Mouse (Mus musculus) adrenal gland, adult 18-20 months (tissue): Measurements from ENCODE around the gene Sdk1. TPM values are rescaled to one million over a fixed set of nuclear protein-coding genes. Genes with fewer than 3 reads are reported as not detected.

ENCODE experiments used
- DNase-seq, 2 experiments: peaks; one replicate each; pipeline ENCODE4 v3.0.0; 2021 to 2022; ENCODE audit warnings: low spot score in 2 of 2
- total RNA-seq, 2 experiments: library from RNA; stranded (reverse); gene quantifications; 1 replicate in 1 of 2; 2 replicates in 1 of 2; pipeline ENCODE4 v1.2.3; 2021

Gene Sdk1
- total RNA-seq, 2 experiments from 2014 or later, result 6.7 to 11.7 TPM

DNA sequence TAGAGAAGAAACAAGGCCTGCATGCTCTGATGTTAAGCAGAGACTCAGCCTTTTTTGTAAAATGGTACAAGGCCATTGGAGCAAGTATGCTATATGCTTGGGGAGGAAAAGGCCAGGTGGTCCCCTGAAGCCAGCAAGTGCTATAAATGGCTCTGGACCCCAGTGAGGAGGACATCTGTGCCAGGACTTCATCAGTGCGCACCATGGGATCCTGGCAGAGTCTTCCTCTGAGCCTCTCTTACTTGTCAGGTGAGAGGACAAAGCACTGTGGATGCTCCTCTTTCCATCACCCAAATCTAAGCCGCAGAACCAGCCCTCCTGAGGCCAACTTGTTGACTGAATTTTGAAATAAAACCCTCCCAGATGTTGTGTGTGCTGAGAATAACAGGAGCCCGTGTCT, 839.8 kb downstream of the Sdk1 start:
- no peak for DNase-seq

- DNase-seq, result no peak
Measured at GRCm38 (mm10) chr5:142096377-142096841, 855.1 kb downstream of the Sdk1 start.

GRCm38 (mm10) chr5:142100176-142100575, 858.9 kb downstream of the Sdk1 start:
- DNase-seq, result no peak

- DNase-seq, result no peak
Measured at GRCm38 (mm10) chr5:142107434-142107833, 866.1 kb downstream of the Sdk1 start.

- DNase-seq, result no peak
Measured at GRCm38 (mm10) chr5:142111989-142112388, 870.7 kb downstream of the Sdk1 start.

DNA sequence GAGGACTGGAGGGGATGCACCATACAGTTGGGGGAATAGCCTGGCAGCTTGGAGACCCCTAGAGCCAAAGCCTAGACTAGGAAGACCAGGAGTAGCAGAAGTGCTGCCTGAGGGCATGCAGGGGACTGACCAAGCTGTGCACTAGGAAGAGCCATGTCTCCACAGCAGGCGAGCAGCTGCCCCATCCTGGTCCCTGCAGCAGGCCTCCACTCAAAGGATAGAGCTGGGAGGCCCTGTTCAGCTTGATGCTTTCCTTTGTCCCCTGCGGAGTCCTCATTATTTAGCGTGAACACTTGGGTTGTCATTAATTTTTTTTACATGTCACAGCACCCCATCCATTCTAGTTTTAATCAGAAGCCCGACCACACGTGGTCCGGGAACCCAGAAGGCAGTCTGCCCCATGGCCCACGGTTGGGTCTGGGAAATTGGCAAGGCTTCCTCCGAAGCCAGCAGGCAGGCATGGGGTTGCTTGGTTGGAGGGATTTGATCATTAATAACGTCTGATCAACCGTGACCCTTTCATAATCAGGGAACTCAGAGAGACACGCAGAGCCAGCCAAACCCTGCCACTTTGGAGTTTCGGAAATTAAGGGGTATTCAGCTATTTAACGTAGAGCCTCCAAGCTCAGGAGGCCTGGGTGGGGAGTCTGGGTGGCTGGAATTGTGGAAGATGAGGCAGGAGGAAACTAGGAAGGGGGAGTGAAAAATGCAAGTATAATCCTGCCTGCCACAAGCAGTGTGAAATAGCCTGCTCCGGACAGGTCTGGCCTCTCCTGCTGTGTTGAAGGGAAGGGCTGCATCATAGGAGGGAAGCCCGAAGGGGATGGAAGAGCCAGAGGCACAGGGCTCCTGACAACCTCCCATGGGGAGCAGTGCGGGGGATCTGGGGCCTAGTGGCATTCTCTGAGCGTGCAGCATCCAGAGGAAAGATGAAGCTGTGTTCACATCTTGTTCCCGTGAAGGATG, 872.2 kb downstream of the Sdk1 start:
- DNase-seq, result no peak

- no peak for DNase-seq
Measured at GRCm38 (mm10) chr5:142127779-142128178, 886.5 kb downstream of the Sdk1 start.

DNA sequence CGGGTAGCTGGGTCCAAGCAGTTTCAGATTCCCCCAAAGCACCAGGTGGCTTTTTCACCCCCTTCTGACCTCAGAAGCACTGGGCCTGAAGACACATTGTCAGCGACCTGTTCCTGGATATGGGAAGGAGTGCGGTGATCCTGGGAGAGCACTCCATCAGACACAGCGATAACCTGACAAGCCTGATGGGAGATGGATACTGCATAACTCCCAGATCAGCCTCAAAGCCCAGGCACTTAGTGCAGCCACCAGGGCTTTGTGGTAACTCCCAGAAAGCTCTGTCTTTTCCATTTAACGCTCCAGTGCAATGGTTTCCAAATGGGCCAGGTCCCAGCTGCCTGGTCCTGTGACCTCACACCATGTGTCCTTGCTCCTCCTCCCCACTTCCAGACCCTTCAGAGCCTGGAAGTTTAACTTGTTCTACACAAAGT, 886.9 kb downstream of the Sdk1 start:
- no peak for DNase-seq

GRCm38 (mm10) chr5:142130004-142130403, 888.7 kb downstream of the Sdk1 start:
- DNase-seq, result no peak

DNA sequence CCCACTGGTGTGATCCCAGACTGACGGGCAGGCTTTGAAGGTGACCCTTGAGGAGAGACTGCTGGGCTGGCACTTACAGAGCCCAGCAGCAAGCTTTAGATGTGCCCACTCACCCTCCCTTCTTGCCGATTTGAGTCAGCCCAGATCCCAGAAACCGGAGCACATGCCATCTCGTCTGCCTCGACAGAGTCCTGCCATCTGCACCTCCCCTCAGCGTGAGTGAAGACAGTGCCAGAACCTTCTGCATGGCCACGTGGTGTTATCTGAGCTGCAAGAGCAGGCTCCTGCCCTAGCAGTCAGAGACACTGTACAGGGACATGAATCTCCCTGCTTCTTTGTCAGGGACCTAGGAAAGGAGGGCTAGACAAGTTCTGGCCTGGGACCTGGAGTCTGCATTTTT, 898.7 kb downstream of the Sdk1 start:
- no peak for DNase-seq

DNA sequence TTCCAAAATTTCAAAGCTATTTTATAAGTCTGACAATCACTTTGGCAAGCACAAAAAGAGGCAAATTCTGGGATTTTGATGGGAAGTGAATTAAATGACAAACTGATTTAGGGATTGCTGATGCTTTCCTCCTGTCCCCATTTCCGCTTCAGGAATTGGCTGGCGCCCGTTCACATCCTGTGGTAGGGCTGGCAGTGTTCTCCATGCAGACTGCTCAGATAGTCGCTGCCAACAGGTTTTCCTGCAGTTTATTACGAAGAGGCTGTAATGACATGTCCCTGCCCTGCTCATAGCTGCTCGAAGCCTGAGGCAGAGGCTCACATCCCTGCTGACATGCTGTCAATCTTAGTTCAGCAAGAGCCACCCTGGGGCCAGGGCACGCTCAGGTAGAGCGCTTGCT, 908.3 kb downstream of the Sdk1 start:
- no peak for DNase-seq

DNA sequence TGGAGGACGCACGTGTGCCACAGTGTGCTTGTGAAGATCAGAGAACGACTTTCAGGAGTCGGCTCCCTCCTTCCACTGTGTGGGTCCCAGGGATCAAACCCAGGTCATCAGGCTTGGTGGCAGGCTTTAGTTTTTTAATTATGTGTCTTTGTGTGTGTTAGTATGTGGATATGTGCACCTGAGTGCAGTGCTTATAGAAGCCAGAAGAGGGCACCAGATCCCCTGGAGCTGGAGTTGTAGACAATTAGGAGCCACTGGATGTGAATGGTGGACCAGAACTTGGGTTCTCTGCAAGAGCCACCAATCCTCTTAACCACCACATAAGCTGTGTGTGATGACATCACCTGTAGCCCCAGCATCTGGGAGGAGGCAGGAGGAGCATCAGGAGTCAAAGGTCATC, 909.5 kb downstream of the Sdk1 start:
- DNase-seq, result no peak

DNA sequence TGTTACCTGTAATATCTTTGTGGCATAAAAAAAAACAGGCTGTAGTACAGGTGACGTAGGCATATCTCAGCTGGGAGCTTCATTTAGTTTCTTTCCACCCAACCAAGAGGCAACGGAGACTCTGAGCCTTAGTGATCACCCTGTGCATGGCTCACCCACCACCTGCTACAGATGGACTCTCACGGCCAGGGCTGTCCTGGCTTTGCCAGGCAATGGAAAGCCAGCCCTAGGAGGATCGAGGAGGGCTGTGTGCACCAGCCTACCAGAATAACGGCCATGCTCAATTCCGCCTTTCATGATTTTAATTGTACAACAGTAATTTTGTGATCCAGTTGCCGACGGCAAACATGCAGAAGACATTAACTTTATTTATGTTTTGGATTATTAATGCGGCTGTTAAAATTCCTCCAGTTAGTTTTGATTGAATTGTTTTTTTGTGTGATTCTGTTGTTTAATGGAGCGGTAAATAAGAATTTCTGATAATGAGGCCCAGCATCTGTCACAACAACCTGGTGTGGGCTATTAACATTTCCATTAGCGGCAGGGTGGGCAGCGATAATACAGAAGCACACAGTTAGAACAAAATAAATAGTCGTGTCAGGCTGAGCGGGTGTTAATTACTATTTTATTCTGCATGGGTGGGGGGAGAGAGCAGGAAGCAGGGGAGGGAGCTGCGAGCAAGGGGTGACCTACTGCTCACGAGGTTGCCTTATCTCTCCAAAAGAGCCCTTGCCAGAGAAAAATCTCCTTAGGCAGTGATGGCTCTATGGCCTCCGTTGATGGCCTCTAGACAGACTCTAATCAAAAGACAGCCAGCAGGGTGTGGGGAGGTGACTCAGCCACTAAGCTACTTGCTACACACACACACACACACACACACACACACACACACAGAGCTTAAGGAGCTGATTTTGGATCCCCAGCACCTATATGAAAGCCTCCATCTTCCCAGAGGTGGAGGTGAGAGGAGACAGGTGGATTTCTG, 915.9 kb downstream of the Sdk1 start:
- no peak for DNase-seq

- no peak for DNase-seq
Measured at GRCm38 (mm10) chr5:142163483-142163882, 922.2 kb downstream of the Sdk1 start.

- no peak for DNase-seq
Measured at GRCm38 (mm10) chr5:142173636-142174035, 932.3 kb downstream of the Sdk1 start.

DNA sequence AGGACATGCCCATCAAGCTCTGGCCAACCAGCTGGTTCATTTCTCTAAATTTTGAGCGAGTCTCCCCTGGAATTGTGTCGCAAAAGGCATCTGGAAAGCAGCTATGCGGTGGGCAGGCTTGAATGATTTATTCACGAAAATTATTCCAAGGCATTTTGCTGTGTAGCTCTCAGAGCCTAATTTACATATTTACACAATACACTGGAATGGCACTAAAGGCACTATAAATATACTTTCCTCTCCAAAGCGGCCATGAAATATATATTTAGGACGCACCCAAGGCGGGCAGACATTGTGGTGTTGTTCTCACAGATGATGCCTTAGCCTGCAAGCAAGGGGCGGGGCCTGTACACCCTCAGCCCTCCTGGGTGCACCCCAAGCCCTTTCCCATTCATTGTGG, 936.9 kb downstream of the Sdk1 start:
- DNase-seq, result no peak

DNA sequence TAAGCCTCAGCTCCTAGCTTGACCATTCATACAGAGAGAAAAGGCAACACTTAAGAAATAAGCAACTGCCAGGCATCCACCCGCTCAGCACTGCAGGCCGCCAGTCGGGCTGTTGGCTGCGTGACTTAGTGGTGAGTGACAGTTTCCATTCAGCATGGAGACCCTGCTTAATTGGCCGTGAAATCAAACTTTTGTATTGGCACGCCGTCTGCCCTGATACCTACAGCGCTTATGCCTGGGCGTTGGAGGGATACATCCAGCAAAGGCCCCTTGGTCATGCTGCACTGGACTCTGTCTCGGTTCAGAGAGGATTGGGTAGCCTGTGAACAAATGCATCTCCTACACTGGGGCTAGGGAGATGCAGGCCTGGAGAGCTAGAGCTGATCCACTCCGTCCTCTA, 938.0 kb downstream of the Sdk1 start:
- DNase-seq, result no peak

DNA sequence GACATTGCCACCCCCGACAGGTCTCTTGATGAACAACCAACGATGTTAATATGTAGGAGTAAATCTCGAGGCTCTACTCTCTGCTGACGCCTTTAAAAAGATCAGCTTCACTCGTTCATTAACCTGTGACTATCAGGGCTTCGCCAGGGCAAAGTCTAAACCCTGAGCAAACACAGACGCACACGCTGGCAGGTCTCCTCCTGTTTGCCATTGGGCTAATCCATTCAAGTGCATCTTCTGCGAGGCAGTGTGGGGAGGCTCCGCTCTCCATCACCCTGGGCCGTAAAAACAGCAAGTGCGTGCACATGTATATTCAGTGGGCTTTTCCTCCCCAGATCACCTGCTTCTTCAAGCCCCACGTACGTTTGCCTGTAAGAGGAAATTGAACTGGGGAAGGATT, 940.6 kb downstream of the Sdk1 start:
- DNase-seq, result no peak

DNA sequence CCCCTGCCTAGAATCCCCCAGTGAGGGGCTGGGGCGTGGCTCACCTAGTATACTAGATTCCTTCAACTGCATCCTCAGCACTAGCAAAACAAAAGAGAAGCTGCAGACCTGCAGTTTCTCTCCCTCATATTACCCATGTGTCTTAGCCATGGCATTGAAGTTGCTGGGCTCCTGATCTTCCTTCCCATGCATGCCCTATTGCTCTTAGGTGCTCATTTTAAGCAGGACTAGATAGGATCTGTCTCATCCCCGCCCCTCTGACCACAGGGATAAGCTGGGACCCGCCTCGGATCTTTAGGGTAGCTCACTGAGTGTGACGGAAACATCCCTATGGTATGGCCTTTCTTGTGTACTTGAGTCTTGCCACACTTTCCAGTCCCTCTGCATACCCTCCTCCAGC, 947.5 kb downstream of the Sdk1 start:
- no peak for DNase-seq

DNA sequence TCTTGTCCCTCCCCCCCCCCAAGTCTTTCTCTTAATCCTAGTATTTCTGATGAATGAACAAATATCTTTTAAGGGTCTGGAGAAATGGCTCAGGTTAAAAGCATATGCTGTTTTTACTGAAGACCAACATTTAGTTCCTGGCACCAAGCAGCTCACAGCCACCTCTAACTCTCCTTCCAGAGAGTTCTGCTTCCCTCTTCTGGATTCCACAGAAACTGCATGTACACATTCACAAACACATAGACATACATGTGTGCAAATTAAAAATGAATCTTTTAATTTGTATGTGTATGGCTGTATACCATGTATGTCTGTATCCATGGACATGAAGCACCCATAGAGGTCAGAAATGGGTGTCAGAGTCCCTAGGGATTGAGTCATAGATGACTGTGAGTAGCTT, 968.6 kb downstream of the Sdk1 start:
- DNase-seq, result no peak

- DNase-seq, result no peak
Measured at GRCm38 (mm10) chr5:142212252-142212651, 971.0 kb downstream of the Sdk1 start.

DNA sequence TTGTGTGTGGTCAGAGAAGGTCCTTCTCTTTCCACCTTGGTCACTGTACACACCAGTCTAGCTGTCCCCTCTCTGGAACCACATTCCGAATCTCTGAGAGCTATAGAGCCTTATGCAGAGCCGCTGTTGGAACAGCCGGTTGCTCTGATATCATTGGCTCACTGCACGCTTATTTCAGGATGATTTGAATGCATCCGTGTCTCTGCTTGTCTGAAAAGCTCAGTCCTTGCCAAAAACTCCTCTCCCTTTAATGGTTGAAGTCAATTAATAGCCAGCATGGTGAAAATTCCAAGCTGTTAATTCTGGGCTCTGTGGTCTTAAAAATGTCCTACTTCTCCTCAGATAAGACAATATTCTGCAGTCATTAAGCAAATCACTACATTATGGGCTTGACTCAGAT, 974.7 kb downstream of the Sdk1 start:
- no peak for DNase-seq
